Mouse (Mus musculus): Measurements from ENCODE around the gene Ppp2r5e. TPM values are rescaled to one million over a fixed set of nuclear protein-coding genes. Genes with fewer than 3 reads are reported as not detected.

The Ppp2r5e gene
- polyA plus RNA-seq, 1 experiment from 2014 or later, result 6.5 TPM

- WGBS (ENCODE audit: insufficient replicate concordance), result 75% methylated on average over 6 of the region's 6 CpGs
- Histone ChIP-seq H3K27me3 (ENCODE audit: insufficient read depth, low read length) (no peaks in the 10 kb centered on the region), H3K4me2 (ENCODE audit: low read depth, low read length) (no peak overlapping the region), H3K4me1 (ENCODE audit: insufficient read depth) (peaks cover 10% of the 10 kb centered on the region; the same call in 1 of the 2 replicates), H3K9me3 (ENCODE audit: low read length) (no peaks in the 10 kb centered on the region), H3K9ac (replicated peaks) (no peak overlapping the region), H3K4me3 (ENCODE audit: low read depth, low read length) (no peak overlapping the region), H3K27ac (ENCODE audit: low read depth) (peak overlapping the region; percentile 8; the same call in 1 of the 2 replicates), H3K36me3 (replicated peaks; ENCODE audit: insufficient read depth, low read length) (no peaks in the 10 kb centered on the region)
- DNase-seq (no peak), ATAC-seq (no peak)
- TF ChIP-seq CTCF (IDR thresholded peaks at IDR 0.05; ENCODE audit: low read depth) (no peak), EP300 (IDR thresholded peaks at IDR 0.05; ENCODE audit: low read depth) (no peak)
These were observed 58.2 kb downstream of the Ppp2r5e start for GRCm38 (mm10) chr12:75537673-75538423.

GRCm38 (mm10) chr12:75537019-75537672 is 58.9 kb downstream of the Ppp2r5e start:
- Histone ChIP-seq H3K9ac (replicated peaks) (no peak overlapping the region), H3K27me3 (ENCODE audit: insufficient read depth, low read length) (no peaks in the 10 kb centered on the region), H3K27ac (ENCODE audit: low read depth) (peak overlapping the region; percentile 8; the same call in 1 of the 2 replicates), H3K4me1 (ENCODE audit: insufficient read depth) (peaks cover 10% of the 10 kb centered on the region), H3K4me2 (ENCODE audit: low read depth, low read length) (0 out of 2 replicates have a peak overlapping the region, but pooled peaks have one; percentile 30), H3K4me3 (ENCODE audit: low read depth, low read length) (no peak overlapping the region), H3K36me3 (replicated peaks; ENCODE audit: insufficient read depth, low read length) (no peaks in the 10 kb centered on the region), H3K9me3 (ENCODE audit: low read length) (no peaks in the 10 kb centered on the region)
- no peak for DNase-seq
- TF ChIP-seq CTCF (IDR thresholded peaks at IDR 0.05; ENCODE audit: low read depth) (no peak), EP300 (IDR thresholded peaks at IDR 0.05; ENCODE audit: low read depth) (no peak)
- ATAC-seq, result no peak
- 36% methylated on average over 7 of the region's 7 CpGs for WGBS (ENCODE audit: insufficient replicate concordance)

GRCm38 (mm10) chr12:75536566-75536965 is 59.5 kb downstream of the Ppp2r5e start:
- TF ChIP-seq CTCF (IDR thresholded peaks at IDR 0.05; ENCODE audit: low read depth), result no peak
- TF ChIP-seq EP300 (IDR thresholded peaks at IDR 0.05; ENCODE audit: low read depth), result no peak
- no peak overlapping the region for H3K9ac ChIP-seq (replicated peaks)
- H3K36me3 ChIP-seq (replicated peaks; ENCODE audit: insufficient read depth, low read length), result no peaks in the 10 kb centered on the region
- peak overlapping the region; percentile 8; the same call in 1 of the 2 replicates for H3K27ac ChIP-seq (ENCODE audit: low read depth)
- H3K9me3 ChIP-seq (ENCODE audit: low read length), result no peaks in the 10 kb centered on the region
- DNase-seq (no peak), ATAC-seq (no peak)
- WGBS (ENCODE audit: insufficient replicate concordance), result 77% methylated on average over 7 of the region's 7 CpGs
- H3K27me3 ChIP-seq (ENCODE audit: insufficient read depth, low read length), result no peaks in the 10 kb centered on the region
- H3K4me2 ChIP-seq (ENCODE audit: low read depth, low read length), result 0 out of 2 replicates have a peak overlapping the region, but pooled peaks have one; percentile 30
- H3K4me3 ChIP-seq (ENCODE audit: low read depth, low read length), result no peak overlapping the region
- H3K4me1 ChIP-seq (ENCODE audit: insufficient read depth), result peaks cover 12% of the 10 kb centered on the region

- Histone ChIP-seq H3K4me1 (ENCODE audit: insufficient read depth) (peaks cover 27% of the 10 kb centered on the region), H3K27ac (ENCODE audit: low read depth) (no peak overlapping the region), H3K9ac (replicated peaks) (no peak overlapping the region), H3K4me2 (ENCODE audit: low read depth, low read length) (no peak overlapping the region), H3K9me3 (ENCODE audit: low read length) (no peaks in the 10 kb centered on the region), H3K36me3 (replicated peaks; ENCODE audit: insufficient read depth, low read length) (no peaks in the 10 kb centered on the region), H3K4me3 (ENCODE audit: low read depth, low read length) (no peak overlapping the region), H3K27me3 (ENCODE audit: insufficient read depth, low read length) (no peaks in the 10 kb centered on the region)
- DNase-seq, result no peak
- no peak for ATAC-seq
- TF ChIP-seq CTCF (IDR thresholded peaks at IDR 0.05; ENCODE audit: low read depth), result no peak
- TF ChIP-seq EP300 (IDR thresholded peaks at IDR 0.05; ENCODE audit: low read depth), result no peak
These were observed 62.9 kb downstream of the Ppp2r5e start for GRCm38 (mm10) chr12:75533145-75533544.

GRCm38 (mm10) chr12:75531895-75532294 is 64.2 kb downstream of the Ppp2r5e start:
- Histone ChIP-seq H3K4me1 (ENCODE audit: insufficient read depth) (peaks cover 24% of the 10 kb centered on the region), H3K9me3 (ENCODE audit: low read length) (no peaks in the 10 kb centered on the region), H3K27me3 (ENCODE audit: insufficient read depth, low read length) (no peaks in the 10 kb centered on the region), H3K27ac (ENCODE audit: low read depth) (0 out of 2 replicates have a peak overlapping the region, but pooled peaks have one; percentile 16), H3K4me3 (ENCODE audit: low read depth, low read length) (no peak overlapping the region), H3K9ac (replicated peaks) (no peak overlapping the region), H3K36me3 (replicated peaks; ENCODE audit: insufficient read depth, low read length) (no peaks in the 10 kb centered on the region), H3K4me2 (ENCODE audit: low read depth, low read length) (no peak overlapping the region)
- no peak for TF ChIP-seq CTCF (IDR thresholded peaks at IDR 0.05; ENCODE audit: low read depth)
- no peak for TF ChIP-seq EP300 (IDR thresholded peaks at IDR 0.05; ENCODE audit: low read depth)
- ATAC-seq (no peak), DNase-seq (no peak)
- WGBS (ENCODE audit: insufficient replicate concordance), result 50% methylated on average over 2 of the region's 2 CpGs
